Mouse (Mus musculus) lung, embryonic 16.5 days (tissue): Measurements from ENCODE around the gene Slc30a5. TPM values are rescaled to one million over a fixed set of nuclear protein-coding genes. Genes with fewer than 3 reads are reported as not detected.

Experiments
- ATAC-seq: fragments of 200-750 bp; cut with Nextera tagmentation; 2 replicates; pipeline ENCODE4 v1.8.0; 2017; ENCODE audit warnings: low read depth, mild to moderate bottlenecking, moderate library complexity
- H3K27ac ChIP-seq: fragments of 300-500 bp; sonication (generic); 2 replicates; pipeline ENCODE4 v1.5.1; 2014; ENCODE audit warnings: mild to moderate bottlenecking, control low read depth, low read length
- H3K27me3 ChIP-seq: fragments of 300-500 bp; sonication (generic); 2 replicates; pipeline ENCODE4 v1.6.1; 2014; ENCODE audit warnings: low read depth, low read length, mixed read lengths; ENCODE audit not compliant: control insufficient read depth, insufficient read depth
- H3K36me3 ChIP-seq: fragments of 300-500 bp; sonication (generic); 2 replicates; pipeline ENCODE4 v1.6.1; 2014; ENCODE audit warnings: low read length; ENCODE audit not compliant: control insufficient read depth, insufficient read depth
- H3K4me1 ChIP-seq: fragments of 300-500 bp; sonication (generic); replicated peaks from 2 replicates; pipeline ENCODE4 v1.6.1; 2014; ENCODE audit warnings: low read length, mixed read lengths; ENCODE audit not compliant: control insufficient read depth, insufficient read depth
- H3K4me2 ChIP-seq: fragments of 300-500 bp; sonication (generic); 2 replicates; pipeline ENCODE4 v1.6.1; 2014; ENCODE audit warnings: low read depth, low read length, control low read depth
- H3K4me3 ChIP-seq: fragments of 300-500 bp; sonication (generic); 2 replicates; pipeline ENCODE4 v1.5.1; 2014; ENCODE audit warnings: mild to moderate bottlenecking, low read length, control low read depth
- H3K9ac ChIP-seq: fragments of 300-500 bp; sonication (generic); 2 replicates; pipeline ENCODE4 v1.6.1; 2014; ENCODE audit warnings: low read length, control low read depth
- H3K9me3 ChIP-seq: fragments of 300-500 bp; sonication (generic); 2 replicates; pipeline ENCODE4 v1.6.1; 2016; ENCODE audit warnings: low read length; ENCODE audit not compliant: control insufficient read depth
- WGBS: fragments of 180-500 bp; shearing (Covaris S2); extraction: QIAGEN DNeasy Blood & Tissue Kit; methylation state at CpG from one replicate; pipeline ENCODE4 v1.1.7; 2014; 5-methylcytosine and 5-hydroxymethylcytosine counted together
- polyA plus RNA-seq: library from polyadenylated mRNA; unstranded; fragments of >200 nt; fragmentation: Nextera tagmentation; extraction: Ambion mirVana; gene quantifications from 2 replicates; pipeline ENCODE4 v1.2.1, GENCODE M21; 2015

Gene Slc30a5
- polyA plus RNA-seq, 1 experiment from 2014 or later = 46.2 TPM

DNA sequence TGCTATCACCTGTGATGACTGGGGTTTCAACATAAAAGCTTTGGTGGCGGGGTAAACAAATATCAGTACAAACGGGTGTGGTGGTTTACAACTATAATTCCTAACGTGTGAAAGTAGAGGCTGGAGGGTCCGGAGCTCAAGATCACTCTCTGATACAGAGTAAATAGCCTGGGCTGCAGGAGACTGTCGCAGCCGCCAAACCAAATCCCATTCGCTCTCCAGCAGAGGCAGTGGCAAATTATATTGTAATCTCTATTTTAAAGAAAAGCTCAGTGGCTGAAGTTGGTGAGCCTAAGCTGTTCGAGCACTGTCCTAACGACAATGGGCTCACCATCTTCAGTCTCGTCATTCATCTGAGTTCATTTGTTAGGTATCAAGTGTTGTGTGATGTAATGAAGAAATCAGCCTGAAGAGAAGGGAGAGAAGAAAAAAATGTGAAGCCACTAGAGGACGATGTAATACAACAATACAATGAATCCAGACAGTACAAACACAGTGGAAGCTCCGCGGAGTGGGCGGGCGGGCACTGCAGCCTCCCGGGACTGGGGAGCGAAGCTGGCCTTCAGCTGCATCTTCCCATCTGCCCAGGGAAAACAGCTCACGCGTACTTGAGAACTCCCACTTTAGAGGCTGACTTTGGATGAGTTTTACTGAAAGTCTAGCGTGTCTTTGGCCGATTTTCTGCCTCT, 13.8 kb upstream of the Slc30a5 start:
- 40% methylated on average over 21 of the region's 21 CpGs for WGBS
- Histone ChIP-seq H3K4me3 (no peak overlapping the region; the same call in 1 of the 2 replicates), H3K4me1 (no peaks in the 10 kb centered on the region; the same call in 1 of the 2 replicates), H3K27me3 (no peaks in the 10 kb centered on the region), H3K36me3 (no peaks in the 10 kb centered on the region), H3K9ac (no peak overlapping the region), H3K9me3 (no peaks in the 10 kb centered on the region), H3K27ac (no peak overlapping the region), H3K4me2 (peak overlapping the region; percentile 35)
- peak; percentile 45; the same call in 1 of the 2 replicates for ATAC-seq

DNA sequence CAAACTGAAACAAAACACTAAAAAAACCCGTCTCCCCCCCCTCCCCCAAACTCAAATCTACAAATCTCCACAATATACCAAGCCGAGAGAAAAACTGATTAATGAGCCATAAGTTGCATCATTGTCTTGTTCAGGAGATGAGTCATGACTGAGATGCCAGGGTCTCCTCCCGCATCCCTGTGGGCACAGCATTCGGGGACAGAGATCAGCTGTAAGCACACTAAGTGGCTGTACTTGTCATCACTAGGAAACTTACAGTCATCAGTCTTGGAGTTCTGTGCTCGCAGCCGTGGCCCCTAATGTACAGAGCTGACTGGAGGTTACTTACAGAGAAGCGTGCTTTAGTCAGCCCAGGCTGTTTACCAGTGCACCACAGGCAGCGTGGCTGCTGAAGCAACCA, 13.0 kb upstream of the Slc30a5 start:
- H3K27me3 ChIP-seq = no peaks in the 10 kb centered on the region
- no peak overlapping the region for H3K9ac ChIP-seq
- 69% methylated on average over 8 of the region's 8 CpGs for WGBS
- H3K36me3 ChIP-seq = no peaks in the 10 kb centered on the region
- H3K4me1 ChIP-seq = no peaks in the 10 kb centered on the region; the same call in 1 of the 2 replicates
- no peak overlapping the region for H3K4me3 ChIP-seq
- ATAC-seq = no peak
- no peak overlapping the region for H3K27ac ChIP-seq
- no peaks in the 10 kb centered on the region for H3K9me3 ChIP-seq
- no peak overlapping the region for H3K4me2 ChIP-seq

DNA sequence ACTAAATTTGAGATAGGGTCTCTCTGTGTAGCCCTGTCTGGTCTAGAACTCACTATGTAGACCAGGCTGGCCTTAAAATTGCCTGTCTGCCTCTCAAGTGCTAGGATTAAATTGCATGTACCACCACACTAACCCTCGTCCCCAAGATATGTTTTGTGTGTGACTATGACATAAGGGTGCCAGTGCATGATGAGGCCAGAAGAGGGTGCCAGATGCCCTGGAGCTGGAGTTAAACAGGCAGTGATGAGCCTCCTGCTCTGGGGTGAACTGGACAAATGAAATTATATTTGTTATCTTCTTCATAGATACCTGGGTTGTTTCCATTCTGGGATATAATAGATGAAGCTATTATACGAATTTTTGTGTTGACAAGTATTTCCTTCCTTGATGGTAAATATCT, 10.7 kb upstream of the Slc30a5 start:
- H3K9ac ChIP-seq = no peak overlapping the region
- H3K4me3 ChIP-seq = no peak overlapping the region
- no peaks in the 10 kb centered on the region for H3K36me3 ChIP-seq
- H3K4me1 ChIP-seq = no peaks in the 10 kb centered on the region; the same call in 1 of the 2 replicates
- no peaks in the 10 kb centered on the region for H3K9me3 ChIP-seq
- no peak overlapping the region for H3K27ac ChIP-seq
- WGBS = 68% methylated on average over 2 of the region's 2 CpGs
- H3K4me2 ChIP-seq = no peak overlapping the region
- ATAC-seq = no peak
- no peaks in the 10 kb centered on the region for H3K27me3 ChIP-seq

DNA sequence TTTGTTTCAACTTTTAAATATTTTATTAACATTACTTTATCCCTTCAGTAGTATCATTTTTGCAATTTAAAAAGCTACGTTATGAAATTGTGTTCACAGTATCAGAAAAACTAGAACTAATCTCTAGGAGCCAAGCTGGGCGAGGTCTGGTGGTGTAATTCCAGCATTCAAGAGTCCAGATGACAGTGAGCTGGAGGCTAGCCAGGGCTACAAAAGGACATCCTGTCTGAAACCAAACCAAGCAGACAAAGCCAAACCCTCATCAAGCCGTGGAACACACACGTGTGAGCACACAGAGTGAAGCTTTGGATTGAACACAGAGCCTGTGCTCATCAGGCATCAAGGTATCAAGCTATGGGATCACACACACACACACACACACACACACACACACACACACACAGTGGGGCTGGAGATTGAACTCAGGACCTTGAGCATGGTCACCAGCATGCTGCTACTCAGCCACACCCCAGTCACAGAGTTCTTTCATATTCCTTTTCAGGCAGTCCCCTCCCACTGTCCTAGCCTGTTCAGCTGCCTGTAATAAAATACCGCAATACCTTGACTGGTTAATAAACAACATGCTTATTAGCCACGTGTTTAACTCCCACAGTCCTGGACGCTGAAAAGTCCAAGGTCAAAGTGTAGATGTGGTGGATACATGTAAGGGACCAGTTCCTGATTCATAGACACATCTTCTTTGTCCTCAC, 9.9 kb upstream of the Slc30a5 start:
- H3K4me2 ChIP-seq = no peak overlapping the region
- ATAC-seq = 0 out of 2 replicates have a peak, but pooled peaks have one; percentile 26
- no peak overlapping the region for H3K4me3 ChIP-seq
- no peaks in the 10 kb centered on the region for H3K9me3 ChIP-seq
- no peak overlapping the region for H3K9ac ChIP-seq
- H3K4me1 ChIP-seq = no peaks in the 10 kb centered on the region; the same call in 1 of the 2 replicates
- WGBS = 52% methylated on average over 7 of the region's 7 CpGs
- H3K27ac ChIP-seq = no peak overlapping the region
- H3K27me3 ChIP-seq = no peaks in the 10 kb centered on the region
- no peaks in the 10 kb centered on the region for H3K36me3 ChIP-seq

DNA sequence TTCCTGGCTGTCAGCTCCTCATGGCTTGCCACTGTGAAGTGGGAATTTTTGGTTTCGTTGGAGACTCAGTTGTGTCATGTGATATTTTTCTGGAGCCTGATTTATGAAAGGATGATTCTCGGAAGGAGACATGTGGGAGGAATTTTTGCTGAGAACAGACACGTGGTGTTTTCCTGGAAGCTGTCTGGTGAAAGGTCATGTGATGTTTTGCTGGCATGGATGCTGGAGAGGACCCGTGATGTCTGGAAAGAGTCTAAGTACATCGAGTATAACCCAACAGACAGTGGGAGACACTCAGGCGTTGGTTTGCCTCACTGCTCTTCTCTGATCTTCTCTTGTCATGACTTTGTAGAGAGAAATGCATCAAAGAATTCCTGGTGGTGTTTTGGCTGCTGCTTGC, 8.5 kb upstream of the Slc30a5 start:
- no peak overlapping the region for H3K4me3 ChIP-seq
- H3K36me3 ChIP-seq = no peaks in the 10 kb centered on the region
- no peak overlapping the region for H3K9ac ChIP-seq
- H3K27me3 ChIP-seq = no peaks in the 10 kb centered on the region
- H3K4me1 ChIP-seq = no peaks in the 10 kb centered on the region
- H3K4me2 ChIP-seq = no peak overlapping the region
- 62% methylated on average over 6 of the region's 6 CpGs for WGBS
- no peak overlapping the region for H3K27ac ChIP-seq
- ATAC-seq = no peak
- no peaks in the 10 kb centered on the region for H3K9me3 ChIP-seq

DNA sequence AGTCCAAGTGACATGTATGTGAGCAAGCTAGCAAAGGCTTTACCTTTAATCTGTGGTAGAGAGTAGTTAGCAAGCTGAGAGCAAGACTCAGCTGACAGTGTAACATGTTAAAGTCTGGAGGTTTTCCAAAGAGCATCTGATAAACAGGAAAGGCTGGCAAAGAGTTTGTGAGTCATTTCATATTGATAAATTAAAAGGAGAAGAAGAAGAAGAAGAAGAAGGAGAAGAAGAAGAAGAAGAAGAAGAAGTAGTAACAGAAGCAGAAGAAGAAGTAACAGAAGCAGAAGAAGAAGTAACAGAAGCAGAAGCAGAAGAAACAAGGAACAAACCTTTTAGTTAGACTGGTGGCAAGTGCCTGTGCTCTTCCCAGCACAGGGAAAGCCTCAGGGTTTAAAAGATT, 1.6 kb upstream of the Slc30a5 start:
- H3K27me3 ChIP-seq = no peaks in the 10 kb centered on the region
- no peak for ATAC-seq
- no peak overlapping the region for H3K4me2 ChIP-seq
- no peaks in the 10 kb centered on the region for H3K36me3 ChIP-seq
- H3K4me1 ChIP-seq = peaks cover 11% of the 10 kb centered on the region
- H3K9me3 ChIP-seq = no peaks in the 10 kb centered on the region
- no peak overlapping the region for H3K4me3 ChIP-seq
- no peak overlapping the region for H3K27ac ChIP-seq
- H3K9ac ChIP-seq = no peak overlapping the region

DNA sequence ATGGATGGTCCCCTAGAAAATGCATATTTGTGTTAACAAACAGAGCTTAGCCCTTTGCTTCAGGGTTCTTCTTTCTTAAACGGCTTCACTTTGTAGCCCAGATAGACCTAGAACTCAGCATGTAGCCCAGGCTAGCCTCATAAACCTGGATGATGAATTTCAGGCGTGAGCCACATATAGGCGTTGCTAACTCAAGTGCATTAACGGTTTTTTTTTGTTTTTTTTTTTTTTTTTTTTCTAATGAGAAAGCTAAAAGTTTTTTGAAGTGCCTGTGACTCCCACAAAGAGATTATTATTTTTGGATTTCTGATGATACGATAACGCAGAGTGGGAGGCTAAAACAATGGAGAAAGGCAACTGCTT, 394 bp upstream of the Slc30a5 start:
- no peak overlapping the region; the same call in 1 of the 2 replicates for H3K9ac ChIP-seq
- H3K36me3 ChIP-seq = no peaks in the 10 kb centered on the region
- no peaks in the 10 kb centered on the region for H3K9me3 ChIP-seq
- H3K27me3 ChIP-seq = no peaks in the 10 kb centered on the region
- peaks cover 11% of the 10 kb centered on the region for H3K4me1 ChIP-seq
- peak overlapping the region; percentile 94 for H3K4me3 ChIP-seq
- H3K27ac ChIP-seq = no peak overlapping the region
- peak overlapping the region; percentile 47 for H3K4me2 ChIP-seq
- no peak for ATAC-seq
- WGBS = 49% methylated on average over 6 of the region's 6 CpGs

DNA sequence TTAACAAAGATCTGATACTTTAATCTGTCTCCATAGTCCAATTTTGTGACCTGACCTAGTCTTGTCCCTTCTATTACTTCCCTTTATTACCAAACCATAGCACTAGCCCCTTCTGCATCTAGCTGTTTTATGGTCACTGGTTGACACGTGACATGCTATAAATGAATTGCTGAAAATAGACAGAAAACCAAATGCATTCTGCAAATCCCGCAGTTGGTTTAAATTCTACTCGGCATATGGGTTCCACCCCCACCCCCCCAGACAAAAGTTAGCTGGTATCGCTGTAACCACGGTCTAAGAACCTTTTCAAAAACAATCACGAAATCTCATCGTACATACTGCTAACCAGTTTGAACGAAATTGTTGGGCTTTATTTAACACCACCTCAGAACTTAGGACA, 1.0 kb downstream of the Slc30a5 start:
- Histone ChIP-seq H3K4me2 (peak overlapping the region; percentile 66), H3K36me3 (peaks cover 7% of the 10 kb centered on the region), H3K9me3 (no peaks in the 10 kb centered on the region), H3K4me3 (peak overlapping the region; percentile 94), H3K27me3 (no peaks in the 10 kb centered on the region), H3K9ac (peak overlapping the region; percentile 98), H3K4me1 (peaks cover 11% of the 10 kb centered on the region), H3K27ac (no peak overlapping the region; the same call in 1 of the 2 replicates)
- WGBS = 3% methylated on average over 8 of the region's 8 CpGs
- no peak for ATAC-seq

DNA sequence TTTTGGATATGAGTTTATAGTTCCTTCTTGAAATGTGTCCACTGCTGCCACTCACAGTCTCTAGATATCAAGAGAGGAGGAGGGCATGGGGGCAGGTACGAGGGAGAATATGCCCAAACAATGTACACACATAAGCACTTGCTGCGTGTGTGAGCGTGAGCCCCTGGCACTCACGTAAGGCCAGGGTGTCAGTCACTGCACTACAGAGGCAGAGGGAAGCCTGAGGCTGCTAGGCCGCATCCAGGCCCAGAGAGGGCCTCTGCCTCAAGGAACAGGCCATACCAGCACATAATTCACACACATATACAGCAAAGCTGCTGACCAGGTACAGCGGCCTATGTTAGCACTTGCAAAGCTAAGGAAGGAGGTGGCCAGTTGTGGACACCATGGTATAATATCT, 2.1 kb downstream of the Slc30a5 start:
- 64% methylated on average over 6 of the region's 6 CpGs for WGBS
- Histone ChIP-seq H3K27ac (no peak overlapping the region), H3K4me2 (no peak overlapping the region)

More for the DNA sequence above, 2.1 kb downstream of the Slc30a5 start:
- no peak for ATAC-seq
- Histone ChIP-seq H3K9me3 (no peaks in the 10 kb centered on the region), H3K36me3 (peaks cover 13% of the 10 kb centered on the region), H3K4me3 (no peak overlapping the region), H3K4me1 (peaks cover 11% of the 10 kb centered on the region), H3K27me3 (no peaks in the 10 kb centered on the region), H3K9ac (peak overlapping the region; percentile 19; the same call in 1 of the 2 replicates)
